Mouse (Mus musculus): ENCODE results near the gene Ptprk.

Gene Ptprk

DNA sequence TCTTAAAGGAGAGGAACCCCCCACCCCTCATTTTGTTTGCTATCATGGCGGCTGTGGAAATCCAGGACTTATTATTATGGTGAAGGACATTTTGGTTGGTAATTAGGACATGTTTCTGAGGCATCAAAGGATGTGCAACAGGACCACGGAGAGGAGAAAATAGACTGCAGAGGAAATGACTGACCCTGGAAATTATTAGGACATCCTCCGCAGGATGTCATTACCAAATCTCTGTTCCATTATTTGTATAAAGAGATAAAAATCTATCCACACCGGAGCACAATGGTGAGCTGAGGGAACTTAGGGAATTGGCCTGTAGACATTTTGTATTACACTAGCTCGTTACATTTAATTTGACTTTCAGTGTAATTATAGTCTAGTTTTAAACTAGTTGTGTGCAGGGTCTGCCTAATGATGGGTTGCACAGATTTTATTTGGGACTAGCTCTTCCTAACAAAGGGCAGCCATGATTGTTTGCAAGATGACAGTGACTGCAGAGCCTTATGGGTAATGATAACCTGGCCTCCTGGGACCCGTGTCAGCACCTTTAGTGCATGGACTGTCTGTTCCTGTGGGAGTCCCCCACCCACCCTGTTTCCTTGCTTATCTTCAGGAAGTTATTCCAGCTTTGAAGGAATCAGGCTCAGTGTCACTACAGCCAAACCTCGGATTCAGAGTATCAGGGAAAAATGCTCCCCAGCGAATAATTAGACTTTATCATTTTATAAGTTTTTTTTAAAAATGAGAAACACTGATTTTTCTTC is 38.4 kb downstream of the Ptprk start:
- no peak for DNase-seq (ENCODE audit: low read depth, low spot score)

DNA sequence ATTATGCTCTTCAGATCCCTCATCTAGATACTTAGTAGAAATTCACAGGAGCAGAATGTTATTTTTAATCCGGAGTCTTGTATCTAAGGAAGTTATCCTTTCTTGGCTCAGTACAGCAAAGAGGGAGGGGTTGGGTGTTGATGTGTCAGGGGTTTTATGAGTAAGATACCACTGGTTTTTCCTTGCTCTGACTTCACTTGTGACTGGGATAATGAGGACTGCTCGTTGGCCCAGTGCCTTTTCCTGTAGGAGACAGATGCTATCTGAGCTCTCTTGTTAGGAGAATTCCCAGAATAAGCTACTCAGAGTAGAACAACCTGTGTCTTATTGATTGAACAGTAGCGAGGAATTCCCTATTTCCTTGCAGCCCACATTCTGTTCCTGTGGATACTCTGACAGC is 39.3 kb downstream of the Ptprk start:
- no peak for DNase-seq (ENCODE audit: low read depth, low spot score)

DNA sequence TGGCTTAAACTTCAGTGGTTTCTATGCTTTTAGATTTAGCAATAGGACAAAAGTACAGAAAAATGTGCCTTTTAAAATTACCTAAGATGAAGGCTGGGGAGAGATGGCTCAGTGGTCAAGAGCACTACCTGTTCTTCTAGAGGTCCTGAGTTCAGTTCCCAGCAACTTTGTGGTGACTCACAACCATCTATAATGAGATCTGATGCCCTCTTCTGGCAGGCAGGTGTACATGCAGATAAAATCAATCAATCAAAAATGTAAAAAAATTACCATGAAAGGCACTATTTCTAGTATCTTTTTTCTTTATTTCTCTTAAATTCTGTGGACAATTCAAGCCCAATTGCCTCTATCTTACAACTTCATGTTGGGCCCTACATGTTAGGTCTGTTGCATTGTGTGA is 42.4 kb downstream of the Ptprk start:
- no peak for DNase-seq (ENCODE audit: low read depth, low spot score)

DNA sequence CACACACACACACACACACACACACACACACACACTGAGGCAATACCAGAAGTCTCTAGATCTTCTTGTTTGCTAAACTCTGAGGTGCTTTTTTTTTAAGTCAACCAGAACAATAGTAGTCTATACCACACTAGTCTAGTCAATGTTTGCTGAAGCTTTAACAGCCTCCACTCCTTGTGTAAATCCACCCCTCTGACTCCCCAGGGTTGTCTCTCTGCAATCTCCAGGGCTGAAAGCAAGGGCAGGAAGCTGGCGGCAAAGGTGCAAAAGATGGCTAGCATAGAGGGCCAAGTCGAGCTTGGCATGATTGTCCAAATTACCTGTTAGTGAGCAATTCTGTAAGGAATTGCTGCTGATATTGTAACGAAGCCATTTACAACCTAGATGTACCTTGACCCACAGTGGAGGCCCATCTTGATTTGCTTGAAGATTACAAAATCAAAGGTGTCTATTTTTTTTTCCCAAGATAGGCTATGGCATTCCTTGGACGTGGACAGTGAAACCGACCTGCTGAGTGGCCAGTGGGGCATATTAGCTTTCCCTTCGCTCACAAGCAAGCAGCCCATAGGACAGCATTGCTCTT is 44.3 kb downstream of the Ptprk start:
- no peak for DNase-seq (ENCODE audit: low read depth, low spot score)

DNA sequence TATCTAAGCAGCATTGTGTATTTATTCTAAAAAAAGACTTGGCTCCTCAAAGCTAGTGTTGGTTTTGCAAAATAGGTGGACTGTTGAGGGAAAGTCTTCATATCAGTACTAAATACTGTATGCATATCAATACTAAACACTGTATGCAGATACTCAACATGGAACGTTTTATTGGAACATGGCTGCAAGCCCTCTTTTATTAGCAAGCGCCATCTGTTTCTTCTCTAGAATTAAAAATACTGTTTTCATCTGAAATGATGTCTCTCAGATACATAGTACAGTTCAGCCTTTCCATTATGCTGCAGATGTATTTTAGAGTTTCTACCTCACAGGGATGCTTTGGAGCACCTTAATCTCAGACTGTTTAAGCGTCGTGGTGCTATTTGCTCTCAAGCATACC is 49.3 kb downstream of the Ptprk start:
- DNase-seq (ENCODE audit: low read depth, low spot score) = no peak

DNA sequence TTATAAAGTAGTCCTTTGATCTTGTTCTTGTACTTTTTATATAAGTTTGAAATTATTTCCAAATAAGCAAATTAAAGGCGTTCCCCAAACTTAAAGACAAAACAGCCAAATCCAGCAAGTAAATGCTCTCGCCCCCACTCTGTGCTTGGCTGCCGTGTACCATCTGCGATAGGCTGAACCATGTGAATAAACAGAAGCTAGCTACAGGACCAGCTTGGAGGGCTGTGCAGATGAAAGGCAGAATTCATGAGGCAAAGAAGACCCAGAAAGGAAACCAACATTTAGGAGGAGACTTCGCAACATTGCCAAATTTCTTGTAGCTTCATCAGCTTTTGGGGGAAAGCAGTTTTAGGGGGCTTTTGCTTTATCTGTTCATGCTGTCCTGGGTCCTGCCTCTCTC is 53.4 kb downstream of the Ptprk start:
- DNase-seq (ENCODE audit: low read depth, low spot score) = no peak

DNA sequence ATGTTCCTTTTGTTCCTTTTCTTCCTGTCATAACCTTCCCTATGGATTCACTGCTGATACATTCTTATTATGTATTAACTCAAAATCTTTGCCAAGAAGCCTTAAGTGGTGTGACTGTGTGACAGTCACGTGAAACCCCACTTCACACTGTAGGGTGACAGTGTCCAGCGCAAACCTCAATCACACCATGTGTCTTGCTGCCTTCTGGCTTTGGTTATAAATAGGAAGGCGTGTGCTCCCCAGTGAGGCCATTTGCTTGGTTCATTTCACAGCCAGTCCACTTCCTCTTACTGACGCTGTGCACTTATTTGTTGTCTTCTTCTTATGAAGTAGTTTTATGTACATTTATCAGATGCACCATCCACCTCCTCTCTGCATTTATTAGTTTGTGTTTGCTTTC is 53.8 kb downstream of the Ptprk start:
- DNase-seq (ENCODE audit: low read depth, low spot score) = no peak

DNA sequence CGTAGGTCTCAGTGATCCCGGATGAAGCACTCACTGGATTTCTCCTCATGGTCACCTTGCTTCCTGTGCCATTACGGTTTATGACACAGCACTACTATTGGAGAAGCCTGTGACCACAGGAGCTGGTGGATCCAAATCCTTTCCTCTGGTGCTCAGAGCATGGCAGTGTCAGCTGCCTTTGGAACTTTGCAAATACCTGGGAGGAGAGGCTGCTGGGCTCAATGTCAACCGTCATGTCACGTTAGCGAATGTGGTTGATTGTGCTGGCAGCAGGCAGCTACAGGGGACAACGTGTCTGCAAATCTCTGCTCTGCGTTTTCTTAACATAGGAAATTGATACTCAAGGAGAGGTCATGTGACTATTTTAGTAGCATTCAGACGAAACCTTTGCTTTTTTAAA is 55.8 kb downstream of the Ptprk start:
- no peak for DNase-seq (ENCODE audit: low read depth, low spot score)

DNA sequence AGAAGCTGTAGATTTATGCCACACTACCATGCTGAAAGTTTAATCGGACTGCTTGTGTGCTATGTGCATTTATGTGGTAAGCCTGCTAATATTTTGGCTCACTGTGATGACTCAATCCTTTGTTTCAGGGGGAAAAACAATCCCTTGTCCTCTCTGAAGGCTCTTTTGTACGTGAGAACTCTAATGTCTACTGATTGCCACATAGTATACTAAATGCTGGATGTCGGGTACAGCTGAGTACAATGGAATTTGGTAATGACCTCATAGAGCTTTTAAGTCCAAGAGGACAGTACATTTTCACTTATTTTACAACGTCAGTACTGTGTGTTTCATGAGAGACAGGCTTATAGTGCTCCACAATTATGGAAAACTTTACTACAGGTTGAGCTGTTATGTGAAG is 59.1 kb downstream of the Ptprk start:
- no peak for DNase-seq (ENCODE audit: low read depth, low spot score)

DNA sequence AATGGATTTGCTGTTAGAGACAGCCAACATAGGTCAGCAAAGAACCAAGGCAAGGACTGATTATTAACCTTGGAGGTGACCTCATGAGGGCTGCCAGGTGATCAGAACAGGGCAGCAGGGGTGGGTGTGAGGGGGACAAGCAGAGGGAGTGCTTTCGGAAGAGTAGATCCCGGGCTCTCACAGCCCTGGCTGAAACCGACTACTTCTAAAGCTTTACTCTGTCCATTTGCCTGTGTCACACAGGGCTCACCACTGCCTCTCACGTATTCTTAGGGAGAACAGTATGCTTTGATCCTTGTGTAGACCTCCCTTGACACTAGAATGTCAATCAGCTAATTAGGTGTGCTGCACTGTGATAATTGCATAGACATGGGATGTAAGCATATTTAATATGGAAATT is 63.8 kb downstream of the Ptprk start:
- no peak for DNase-seq (ENCODE audit: low read depth, low spot score)

DNA sequence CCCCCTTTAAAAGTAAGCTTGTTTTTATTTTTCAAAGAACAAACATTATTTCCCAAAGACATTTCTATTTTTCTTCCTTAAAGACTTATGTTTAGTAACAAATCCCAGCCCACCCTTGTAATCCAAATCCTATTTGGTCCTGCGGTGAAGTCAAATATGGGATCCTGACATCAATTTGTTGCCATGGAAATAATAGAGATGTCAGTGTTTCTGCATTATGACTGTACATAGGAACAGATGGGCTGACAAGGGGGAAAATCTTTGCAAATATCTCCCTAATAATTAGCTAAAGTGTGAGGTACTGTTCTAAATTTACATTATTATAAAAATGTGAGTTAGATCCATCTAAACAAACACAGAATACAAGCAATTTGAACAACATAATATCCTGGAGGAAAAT is 69.8 kb downstream of the Ptprk start:
- DNase-seq (ENCODE audit: low read depth, low spot score) = no peak

DNA sequence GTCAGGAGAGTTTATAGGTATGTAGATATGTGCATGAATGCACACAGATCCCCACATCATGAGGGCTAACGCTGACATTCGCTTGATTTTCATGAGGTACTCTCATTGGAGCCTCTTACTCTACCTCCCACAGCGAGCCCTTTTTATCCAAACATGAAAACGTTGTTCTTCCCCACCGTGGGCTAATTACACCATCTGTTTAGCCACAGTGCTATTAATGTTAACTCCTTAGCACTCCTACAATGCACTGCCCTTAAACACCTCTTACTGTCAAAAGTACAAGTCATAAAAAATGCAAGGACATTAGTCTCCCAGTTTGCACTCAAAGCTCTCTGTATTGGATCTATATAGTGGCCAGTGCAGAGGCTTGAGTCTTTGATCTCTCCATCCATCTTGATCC is 70.7 kb downstream of the Ptprk start:
- no peak for DNase-seq (ENCODE audit: low read depth, low spot score)

DNA sequence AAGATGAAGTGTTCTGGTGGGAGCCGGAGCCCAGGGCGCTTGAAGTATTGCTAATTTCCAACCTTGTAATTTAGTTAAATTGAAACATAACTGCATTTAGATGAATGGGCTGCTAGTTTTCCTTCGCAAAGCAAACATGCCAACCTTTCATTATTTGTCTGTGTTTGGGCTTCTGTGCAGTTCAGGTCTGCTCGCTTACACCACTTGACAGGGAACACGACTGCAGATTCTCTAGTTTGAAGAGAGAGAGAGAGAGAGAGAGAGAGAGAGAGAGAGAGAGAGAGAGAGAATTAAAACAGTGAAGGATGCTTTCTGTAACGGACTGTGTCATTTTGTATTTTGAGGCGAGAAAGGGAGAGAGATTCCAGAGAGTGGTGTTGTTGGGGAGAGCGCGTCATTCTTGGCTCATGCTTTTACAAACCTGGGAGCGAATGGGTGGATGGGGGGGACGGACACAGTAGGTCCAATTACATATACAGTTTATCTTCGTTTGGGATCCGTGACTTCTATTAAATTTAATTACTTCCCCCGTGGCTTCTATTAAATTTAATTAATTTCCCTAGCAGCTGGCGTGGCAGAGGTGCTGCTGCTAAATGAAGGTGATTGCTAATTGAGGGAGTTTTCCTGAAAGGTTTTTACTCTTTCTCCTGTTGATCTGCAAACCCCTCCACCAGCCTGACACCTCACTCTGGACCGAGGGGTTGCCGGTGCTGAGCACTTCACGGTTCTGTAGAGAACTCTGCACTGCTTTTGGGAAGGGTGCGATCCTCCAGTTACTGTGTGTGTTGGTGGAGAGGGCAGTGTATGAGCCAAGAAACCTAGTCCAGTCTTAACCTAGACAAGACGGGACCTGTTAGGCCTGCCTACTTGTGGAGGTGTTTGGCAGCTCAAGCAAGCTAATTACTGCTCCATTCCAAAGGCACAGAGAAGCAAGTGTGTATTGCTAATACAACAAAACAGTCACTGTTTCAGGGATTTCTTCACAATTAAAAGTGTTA is 81.4 kb downstream of the Ptprk start:
- no peak for DNase-seq (ENCODE audit: low read depth, low spot score)

DNA sequence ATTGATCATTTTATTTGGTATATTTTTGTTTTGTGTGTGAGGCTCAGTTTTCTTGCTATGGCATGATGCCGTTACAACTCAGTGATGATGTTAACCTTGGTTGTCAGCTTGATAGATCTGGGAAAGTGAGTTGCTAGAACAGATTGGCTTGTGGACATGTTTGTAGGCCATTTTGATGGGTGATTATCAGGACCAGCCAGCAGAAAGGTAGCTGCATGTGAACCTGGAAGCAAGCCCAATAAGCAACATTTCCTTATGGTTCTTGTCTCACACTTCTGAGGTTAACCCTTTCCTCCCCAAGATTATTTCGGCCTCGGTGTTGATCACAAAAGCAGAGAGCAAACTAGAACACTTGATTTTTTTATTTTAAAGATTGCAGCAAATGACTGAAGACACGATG is 85.1 kb downstream of the Ptprk start:
- DNase-seq (ENCODE audit: low read depth, low spot score) = no peak

DNA sequence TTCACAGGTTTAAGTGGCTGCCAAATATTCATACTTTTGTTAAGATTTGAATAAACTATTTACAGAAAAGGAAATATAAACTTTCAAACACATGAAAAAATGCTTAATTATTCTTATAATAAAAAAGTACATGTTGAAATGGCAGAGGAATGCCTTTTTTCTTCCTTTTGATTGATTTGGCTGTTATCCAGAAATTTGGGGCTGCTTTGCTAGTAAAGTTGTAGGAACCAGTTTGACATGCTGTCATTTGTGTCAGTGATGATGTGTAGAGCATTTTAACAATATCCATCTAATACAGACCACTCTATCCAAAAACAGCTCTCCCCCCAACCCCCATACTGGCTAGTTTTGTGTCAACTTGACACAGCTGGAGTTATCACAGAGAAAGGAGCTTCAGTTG is 86.7 kb downstream of the Ptprk start:
- DNase-seq (ENCODE audit: low read depth, low spot score) = no peak

DNA sequence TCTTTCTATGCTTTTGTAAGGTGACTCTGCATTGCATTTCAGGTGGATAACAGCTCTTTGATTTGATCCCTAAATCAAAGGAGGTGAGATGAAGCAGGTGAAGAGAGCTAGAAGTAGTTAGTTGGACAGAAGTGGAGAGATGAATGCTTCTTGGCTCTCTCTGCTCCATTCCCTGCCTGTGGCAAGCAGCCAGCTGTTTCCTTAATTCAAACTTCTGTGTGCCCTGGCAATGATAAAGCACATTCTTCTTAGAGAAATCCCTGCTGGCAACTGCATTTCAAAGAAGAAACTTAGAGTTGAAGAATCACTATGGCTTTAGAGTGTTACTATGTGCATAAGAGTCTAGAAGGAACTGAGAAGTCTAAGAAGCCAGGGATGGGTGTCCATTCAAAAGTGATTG is 89.6 kb downstream of the Ptprk start:
- no peak for DNase-seq (ENCODE audit: low read depth, low spot score)

DNA sequence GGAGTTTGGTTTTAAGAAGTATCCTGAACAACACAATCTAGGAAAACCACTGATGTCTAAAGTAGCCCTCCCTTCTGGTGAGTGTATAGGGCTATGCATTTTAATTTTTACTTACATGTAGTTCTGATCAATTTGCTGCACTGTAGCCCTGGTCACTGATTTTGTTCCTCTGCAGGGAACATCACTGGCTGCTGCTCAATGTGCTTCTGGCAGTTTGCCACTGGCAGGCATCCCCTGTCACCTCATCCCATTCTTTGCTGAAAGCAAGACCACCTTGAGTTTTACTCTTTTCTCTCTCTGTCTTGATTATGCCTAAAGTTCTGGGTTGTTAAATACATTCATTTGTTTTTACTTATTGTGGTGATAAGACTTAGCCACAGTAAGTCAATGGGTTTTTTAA is 90.1 kb downstream of the Ptprk start:
- no peak for DNase-seq (ENCODE audit: low read depth, low spot score)

DNA sequence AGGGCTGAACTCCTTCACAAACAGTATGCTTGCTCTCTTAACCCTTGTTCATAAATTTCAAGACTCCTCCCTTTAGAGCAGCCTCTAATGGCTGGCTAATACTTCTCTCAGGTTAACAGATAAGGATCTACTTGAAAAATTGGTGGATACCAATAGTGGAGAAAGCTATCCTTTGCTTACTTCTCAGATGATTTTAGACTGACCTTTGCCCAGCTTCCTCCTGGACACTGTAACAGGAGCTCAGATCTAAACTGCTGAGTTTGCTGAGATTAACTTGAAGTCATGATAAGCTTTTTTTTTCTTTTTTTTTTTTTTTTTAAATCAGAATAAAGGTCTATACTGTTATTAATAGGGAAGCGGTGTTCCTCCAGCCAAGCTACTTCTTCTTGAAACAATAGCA is 92.0 kb downstream of the Ptprk start:
- no peak for DNase-seq (ENCODE audit: low read depth, low spot score)

DNA sequence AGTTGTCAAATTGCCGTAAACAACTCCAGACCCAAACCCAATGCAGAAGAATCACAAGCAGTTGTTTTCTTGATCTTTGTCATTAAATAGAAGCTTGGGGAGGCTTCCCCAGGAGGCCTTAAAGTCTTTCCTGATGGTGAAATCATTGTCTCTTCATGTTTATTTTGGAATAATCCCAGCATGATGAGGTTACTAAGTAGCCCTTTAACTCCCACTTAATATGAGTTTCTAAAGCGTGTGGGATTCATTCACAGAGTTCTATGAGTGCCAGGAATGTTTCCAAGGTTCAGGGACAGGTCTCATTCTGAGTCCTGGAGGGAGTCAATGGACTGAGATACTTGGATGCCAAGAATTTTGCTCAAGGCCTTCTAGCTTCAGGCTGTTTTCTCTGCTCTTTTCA is 92.5 kb downstream of the Ptprk start:
- DNase-seq (ENCODE audit: low read depth, low spot score) = no peak

DNA sequence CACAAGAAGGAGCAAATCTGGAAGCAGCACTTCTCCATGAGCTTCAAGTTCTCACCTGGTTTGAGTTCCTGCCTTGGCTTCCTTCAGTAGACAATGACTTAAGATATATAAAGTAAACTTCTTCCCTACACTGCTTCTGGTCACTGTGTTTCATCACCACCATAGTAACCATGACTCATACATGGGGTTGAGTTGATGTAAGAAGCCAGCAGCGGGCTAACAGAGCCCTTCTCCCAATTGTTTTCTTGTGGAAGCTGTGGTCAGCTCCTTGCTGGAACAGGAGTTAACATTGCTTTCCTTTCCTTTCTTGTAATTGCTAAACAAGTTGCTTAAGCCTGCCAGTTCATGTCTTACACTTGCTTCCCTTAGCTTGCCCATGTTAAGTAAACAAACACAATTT is 96.6 kb downstream of the Ptprk start:
- no peak for DNase-seq (ENCODE audit: low read depth, low spot score)

DNA sequence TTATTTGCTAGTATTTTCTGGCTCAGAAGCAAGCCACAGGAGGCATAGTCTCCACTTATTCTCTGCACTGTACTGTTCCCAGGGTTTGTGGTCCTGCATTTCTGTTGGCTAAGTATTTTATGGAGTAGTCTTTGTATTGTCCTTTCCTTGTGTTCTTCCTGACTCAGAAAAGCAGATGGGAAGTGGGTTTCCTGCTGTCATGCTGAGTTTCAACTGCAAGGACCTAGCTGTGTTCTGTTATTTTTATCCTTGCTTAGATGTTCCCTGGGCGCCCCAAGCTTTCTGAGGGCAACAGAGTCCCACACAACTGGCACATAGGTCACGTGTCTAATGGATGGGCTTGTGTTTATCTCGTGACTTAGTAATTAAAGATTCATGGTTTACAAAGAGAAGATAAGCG is 104.3 kb downstream of the Ptprk start:
- no peak for DNase-seq (ENCODE audit: low read depth, low spot score)

DNA sequence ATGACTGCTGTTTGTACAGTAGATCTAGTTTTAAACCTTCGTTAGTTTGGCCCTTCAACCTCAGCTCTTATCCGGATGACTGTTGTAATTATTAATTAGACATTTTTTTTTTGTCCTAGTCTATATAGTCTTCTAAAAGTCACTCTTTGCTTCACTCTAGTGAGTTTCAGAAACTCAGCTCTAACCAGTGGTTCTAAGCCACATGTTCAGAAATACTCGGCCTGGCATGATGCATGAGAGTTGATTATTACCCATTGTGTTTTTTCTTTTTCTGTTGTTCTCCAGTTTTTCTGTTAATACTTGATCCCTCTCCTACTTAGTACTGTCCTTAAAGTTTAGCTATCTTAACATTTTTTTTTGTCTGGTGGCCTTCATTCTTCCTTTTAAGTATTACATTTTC is 107.5 kb downstream of the Ptprk start:
- no peak for DNase-seq (ENCODE audit: low read depth, low spot score)

DNA sequence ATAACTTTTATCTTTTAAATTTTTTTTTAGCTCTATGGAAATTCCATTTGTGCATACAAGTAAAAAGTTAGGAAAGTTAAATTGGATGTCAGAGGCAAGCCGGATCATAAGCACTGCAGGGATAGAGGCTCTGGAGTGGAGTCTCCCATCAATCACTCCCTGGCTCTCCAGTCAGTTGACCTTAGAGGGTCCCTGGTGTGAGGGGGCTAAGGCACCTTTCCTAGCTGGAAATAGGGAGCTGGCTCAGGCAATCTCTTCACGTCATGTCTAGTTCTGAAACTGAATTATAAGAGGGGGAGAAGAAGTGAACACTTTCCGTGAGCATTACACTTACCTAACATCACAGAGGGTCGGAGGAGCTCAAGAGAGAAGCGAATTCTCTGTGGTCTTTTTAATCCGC is 110.1 kb downstream of the Ptprk start:
- no peak for DNase-seq (ENCODE audit: low read depth, low spot score)
